Mouse (Mus musculus) CH12.LX (cell line): ENCODE measurements around the gene A730049H05Rik.

Experiments
- CHD1 ChIP-seq: IDR thresholded peaks from 2 replicates; pipeline ENCODE4 v1.6.1; 2012; ENCODE audit warnings: low read depth, low read length, improper control_type of control experiment, inconsistent platforms
- CTCF ChIP-seq, 2 experiments: IDR thresholded peaks in 1 of 2; conservative IDR thresholded peaks in 1 of 2; 2 replicates each; pipeline ENCODE4 v1.5.1; 2011 to 2012; ENCODE audit warnings: low read depth in 2 of 2, low read length in 2 of 2, improper control_type of control experiment in 1 of 2, inconsistent platforms in 1 of 2, mild to moderate bottlenecking in 1 of 2, moderate library complexity in 1 of 2
- EP300 ChIP-seq: IDR thresholded peaks from 2 replicates; pipeline ENCODE4 v1.6.1; 2011; ENCODE audit warnings: low read length, improper control_type of control experiment
- GABPA ChIP-seq: IDR thresholded peaks from 2 replicates; pipeline ENCODE4 v1.6.1; 2012; ENCODE audit warnings: low read depth, low read length, improper control_type of control experiment, inconsistent platforms; ENCODE audit not compliant: insufficient replicate concordance
- MAX ChIP-seq: IDR thresholded peaks from 2 replicates; pipeline ENCODE4 v1.6.1; 2011; ENCODE audit warnings: low read length, improper control_type of control experiment
- POLR2A ChIP-seq: IDR thresholded peaks from 2 replicates; pipeline ENCODE4 v1.6.1; 2011; ENCODE audit warnings: low read depth, mild to moderate bottlenecking, improper control_type of control experiment, low read length
- SIN3A ChIP-seq: IDR thresholded peaks from 2 replicates; pipeline ENCODE4 v1.6.1; 2012; ENCODE audit warnings: low read length, improper control_type of control experiment, inconsistent platforms
- TBP ChIP-seq: conservative IDR thresholded peaks from 2 replicates; pipeline ENCODE4 v1.6.1; 2011; ENCODE audit warnings: low read depth, low read length, improper control_type of control experiment
- USF1 ChIP-seq: IDR thresholded peaks from 2 replicates; pipeline ENCODE4 v1.6.1; 2014; ENCODE audit warnings: low read depth, mild to moderate bottlenecking, inconsistent platforms, low read length, improper control_type of control experiment
- ZKSCAN1 ChIP-seq: IDR thresholded peaks from 2 replicates; pipeline ENCODE4 v1.6.1; 2012; ENCODE audit warnings: low read depth, inconsistent platforms, low read length, improper control_type of control experiment, borderline replicate concordance
- ZNF384 ChIP-seq: IDR thresholded peaks from 2 replicates; pipeline ENCODE4 v1.6.1; 2012; ENCODE audit warnings: low read depth, low read length, improper control_type of control experiment, inconsistent platforms

GRCm38 (mm10) chr6:92843474-92843873, 27.2 kb downstream of the A730049H05Rik start:
- no peak for TF ChIP-seq CTCF (conservative IDR thresholded peaks at IDR 0.05 in 1 of 2, IDR thresholded peaks at IDR 0.05 in 1 of 2; ENCODE audit: low read depth in 2 of 2, low read length in 2 of 2)
- TF ChIP-seq MAX, result no peak
- TF ChIP-seq TBP, result no peak
- no peak for TF ChIP-seq POLR2A
- TF ChIP-seq USF1, result no peak
- no peak for TF ChIP-seq EP300
- no peak for TF ChIP-seq ZNF384
- no peak for TF ChIP-seq CHD1
- TF ChIP-seq GABPA, result no peak
- no peak for TF ChIP-seq SIN3A
- no peak for TF ChIP-seq ZKSCAN1
